Mouse (Mus musculus): ENCODE data around the gene Rdh16f2.
"Not testable (repeated sequence)": the region's sequence is repeated elsewhere in the genome, so short reads cannot be mapped to it uniquely, and the experiment has no call there.

Gene Rdh16f2

GRCm38 (mm10) chr10:127866232-127866631, at the start of gene Rdh16f2:
Gene Rdh16f2 (plus strand): TSS chr10:127866474.
- DNase-seq (ENCODE audit: low read depth): no peak

- DNase-seq (ENCODE audit: low read depth): not testable (repeated sequence)
Observed at GRCm38 (mm10) chr10:127817268-127817910, 48.9 kb upstream of the Rdh16f2 start.

- not testable (repeated sequence) for DNase-seq (ENCODE audit: low read depth)
Observed at GRCm38 (mm10) chr10:127821806-127822205, 44.5 kb upstream of the Rdh16f2 start.

- no peak for DNase-seq (ENCODE audit: low read depth)
Observed at GRCm38 (mm10) chr10:127825386-127825785, 40.9 kb upstream of the Rdh16f2 start.

GRCm38 (mm10) chr10:127829121-127829520, 37.2 kb upstream of the Rdh16f2 start:
- DNase-seq (ENCODE audit: low read depth): no peak

GRCm38 (mm10) chr10:127834186-127834585, 32.1 kb upstream of the Rdh16f2 start:
- not testable (repeated sequence) for DNase-seq (ENCODE audit: low read depth)

GRCm38 (mm10) chr10:127835292-127835691, 31.0 kb upstream of the Rdh16f2 start:
- no peak for DNase-seq (ENCODE audit: low read depth)

- not testable (repeated sequence) for DNase-seq (ENCODE audit: low read depth)
Observed at GRCm38 (mm10) chr10:127837793-127838192, 28.5 kb upstream of the Rdh16f2 start.

- DNase-seq (ENCODE audit: low read depth): no peak
Observed at GRCm38 (mm10) chr10:127838539-127838938, 27.7 kb upstream of the Rdh16f2 start.

- no peak for DNase-seq (ENCODE audit: low read depth)
Observed at GRCm38 (mm10) chr10:127840776-127841175, 25.5 kb upstream of the Rdh16f2 start.

- DNase-seq (ENCODE audit: low read depth): not testable (repeated sequence)
Observed at GRCm38 (mm10) chr10:127845945-127846344, 20.3 kb upstream of the Rdh16f2 start.

- no peak for DNase-seq (ENCODE audit: low read depth)
Observed at GRCm38 (mm10) chr10:127848089-127848488, 18.2 kb upstream of the Rdh16f2 start.

GRCm38 (mm10) chr10:127849628-127850027, 16.6 kb upstream of the Rdh16f2 start, which contains the start of gene Rdh19:
Gene Rdh19 (plus strand): TSS chr10:127849928.
- no peak for DNase-seq (ENCODE audit: low read depth)

GRCm38 (mm10) chr10:127856376-127856775, 9.9 kb upstream of the Rdh16f2 start:
- DNase-seq (ENCODE audit: low read depth): no peak

GRCm38 (mm10) chr10:127864931-127865330, 1.3 kb upstream of the Rdh16f2 start:
- no peak for DNase-seq (ENCODE audit: low read depth)

GRCm38 (mm10) chr10:127872484-127872883, 6.2 kb downstream of the Rdh16f2 start:
- DNase-seq (ENCODE audit: low read depth): no peak

- no peak for DNase-seq (ENCODE audit: low read depth)
Observed at GRCm38 (mm10) chr10:127877681-127878080, 11.4 kb downstream of the Rdh16f2 start.

GRCm38 (mm10) chr10:127878262-127879057, 12.2 kb downstream of the Rdh16f2 start:
- DNase-seq (ENCODE audit: low read depth): no peak

- DNase-seq (ENCODE audit: low read depth): no peak
Observed at GRCm38 (mm10) chr10:127879155-127879688, 12.9 kb downstream of the Rdh16f2 start.

GRCm38 (mm10) chr10:127881041-127881440, 14.8 kb downstream of the Rdh16f2 start:
- no peak for DNase-seq (ENCODE audit: low read depth)

- no peak for DNase-seq (ENCODE audit: low read depth)
Observed at GRCm38 (mm10) chr10:127886551-127886950, 20.3 kb downstream of the Rdh16f2 start.

- DNase-seq (ENCODE audit: low read depth): no peak
Observed at GRCm38 (mm10) chr10:127886971-127887370, 20.7 kb downstream of the Rdh16f2 start.

- DNase-seq (ENCODE audit: low read depth): no peak
Observed at GRCm38 (mm10) chr10:127888605-127889004, 22.3 kb downstream of the Rdh16f2 start, which contains the start of gene Rdh7. Gene Rdh7 (minus strand): TSS chr10:127888817.
